Mouse (Mus musculus): ENCODE data around the gene Yipf2. TPM values are rescaled to one million over a fixed set of nuclear protein-coding genes. Genes with fewer than 3 reads are reported as not detected.

Gene Yipf2
- polyA plus RNA-seq, 1 experiment from 2014 or later: 15.2 TPM

DNA sequence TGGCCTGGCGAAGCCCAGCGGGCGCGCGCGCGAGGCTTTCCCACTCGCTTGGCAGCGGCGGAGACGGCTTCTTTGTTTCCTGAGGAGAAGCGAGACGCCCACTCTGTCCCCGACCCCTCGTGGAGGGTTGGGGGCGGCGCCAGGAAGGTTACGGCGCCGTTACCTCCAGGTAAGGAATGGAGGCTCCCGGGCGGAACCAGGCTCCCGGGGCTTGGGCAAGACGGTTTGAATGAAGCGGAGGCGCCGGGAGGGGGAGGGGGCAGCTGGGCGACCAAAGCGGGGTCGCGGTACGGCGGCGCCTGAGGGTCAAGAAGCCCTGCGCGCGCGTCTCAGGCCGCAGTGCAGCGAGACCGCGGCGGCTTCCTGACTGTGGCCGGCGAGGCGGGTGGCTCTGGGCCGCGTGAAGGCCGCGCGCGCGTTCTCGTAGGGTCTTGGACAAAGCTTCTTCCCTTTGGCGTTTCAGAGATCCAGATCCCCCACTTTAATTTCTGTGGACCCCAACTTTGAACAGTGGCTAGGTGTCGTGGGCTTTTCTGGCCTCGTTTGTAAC is 23.7 kb upstream of the Yipf2 start:
- Histone ChIP-seq H3K4me2 (peak overlapping the region; percentile 78), H3K9me3 (no peaks in the 10 kb centered on the region), H3K27me3 (replicated peaks) (no peaks in the 10 kb centered on the region), H3K4me3 (peak overlapping the region; percentile 74), H3K9ac (peak overlapping the region; percentile 93), H3K27ac (replicated peaks) (peak overlapping the region; percentile 94), H3K4me1 (peaks cover 26% of the 10 kb centered on the region), H3K36me3 (peaks cover 10% of the 10 kb centered on the region; the same call in 1 of the 2 replicates)
- under 1% methylated on average over 57 of the region's 57 CpGs for WGBS
- ATAC-seq (ENCODE audit: extremely low read depth, insufficient number of reproducible peaks, low FRiP score, low TSS enrichment): peak; percentile 75

DNA sequence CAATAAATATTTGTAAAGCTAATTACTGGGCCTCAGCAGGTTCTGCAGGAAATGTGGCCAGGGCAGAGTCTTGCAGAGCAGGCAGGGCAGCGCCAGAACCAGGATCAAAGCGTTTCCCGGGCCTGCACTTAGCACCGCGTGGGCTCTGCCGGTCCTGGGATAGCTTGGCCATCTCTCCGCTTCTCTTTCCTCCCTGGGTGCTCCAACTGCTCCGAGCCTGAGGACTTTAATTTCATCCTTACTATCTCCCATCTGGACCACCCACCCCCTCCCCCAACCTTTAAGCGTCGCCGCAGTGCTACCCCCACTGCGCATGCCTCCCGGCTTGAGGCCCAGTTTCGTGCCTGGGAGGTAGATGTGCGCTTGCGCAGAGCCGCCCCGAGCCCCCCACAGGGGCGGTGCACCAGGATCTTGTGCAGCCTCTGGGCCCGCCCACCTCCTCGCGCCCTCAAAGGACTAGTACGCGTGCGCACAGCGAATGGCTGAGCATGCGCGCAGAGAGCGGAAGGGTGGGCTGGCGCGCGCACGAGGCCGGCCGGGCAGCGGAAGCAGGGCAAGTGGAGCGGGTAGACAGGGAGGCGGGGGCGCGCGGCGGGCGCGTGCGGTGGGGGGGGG is 23.1 kb upstream of the Yipf2 start, which contains the start of gene Smarca4:
Smarca4 (plus strand) TSS at position 553 of the 615 bp plus-strand sequence.
- Histone ChIP-seq H3K4me2 (peak within 1 kb of the TSS; percentile 78), H3K27me3 (replicated peaks) (no peaks in the 10 kb centered on the region), H3K4me3 (peak within 1 kb of the TSS; percentile 74), H3K9me3 (no peaks in the 10 kb centered on the region), H3K4me1 (peaks cover 26% of the 10 kb centered on the region), H3K36me3 (peaks cover 8% of the 10 kb centered on the region; the same call in 1 of the 2 replicates), H3K27ac (replicated peaks) (peak within 1 kb of the TSS; percentile 94), H3K9ac (peak within 1 kb of the TSS; percentile 93)
- WGBS: under 1% methylated on average over 44 of the region's 45 CpGs
- ATAC-seq (ENCODE audit: extremely low read depth, insufficient number of reproducible peaks, low FRiP score, low TSS enrichment): peak; percentile 94

DNA sequence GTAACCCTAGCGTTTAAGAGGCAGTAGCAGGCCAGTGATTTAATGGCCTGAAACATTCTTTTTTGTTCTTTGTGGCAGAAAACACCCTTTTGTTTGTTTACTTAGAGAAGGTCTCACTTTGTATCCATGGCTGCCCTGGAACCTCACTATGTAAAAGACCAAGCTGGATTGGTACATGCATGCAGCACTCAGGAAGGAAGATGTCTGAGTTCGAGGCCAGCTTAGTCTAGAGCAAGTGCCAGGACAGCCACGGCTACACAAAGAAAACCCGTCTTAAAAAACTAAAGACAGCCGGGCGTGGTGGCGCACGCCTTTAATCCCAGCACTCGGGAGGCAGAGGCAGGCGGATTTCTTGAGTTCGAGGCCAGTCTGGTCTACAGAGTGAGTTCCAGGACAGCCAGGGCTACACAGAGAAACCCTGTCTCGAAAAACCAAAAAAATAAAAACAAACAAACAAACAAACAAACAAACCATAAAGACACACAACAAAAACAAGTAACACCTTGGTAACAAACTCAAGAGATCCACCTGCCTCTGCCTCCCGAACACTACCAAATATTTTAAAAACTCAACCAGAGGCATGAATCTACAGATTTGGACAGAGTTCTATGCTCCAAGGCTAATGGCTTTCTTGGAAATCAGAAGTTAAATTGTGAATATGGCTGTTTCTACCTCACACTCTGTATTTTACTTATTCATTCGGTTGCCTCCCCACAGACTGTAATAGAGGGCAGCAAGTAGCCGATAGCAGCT is 22.4 kb upstream of the Yipf2 start:
- Histone ChIP-seq H3K4me2 (peak overlapping the region; percentile 78), H3K4me1 (peaks cover 26% of the 10 kb centered on the region), H3K4me3 (peak overlapping the region; percentile 74), H3K9me3 (no peaks in the 10 kb centered on the region), H3K36me3 (peaks cover 8% of the 10 kb centered on the region; the same call in 1 of the 2 replicates), H3K27ac (replicated peaks) (peak overlapping the region; percentile 94), H3K27me3 (replicated peaks) (no peaks in the 10 kb centered on the region), H3K9ac (peak overlapping the region; percentile 89)
- 74% methylated on average over 15 of the region's 15 CpGs for WGBS
- no peak for ATAC-seq (ENCODE audit: extremely low read depth, insufficient number of reproducible peaks, low FRiP score, low TSS enrichment)

DNA sequence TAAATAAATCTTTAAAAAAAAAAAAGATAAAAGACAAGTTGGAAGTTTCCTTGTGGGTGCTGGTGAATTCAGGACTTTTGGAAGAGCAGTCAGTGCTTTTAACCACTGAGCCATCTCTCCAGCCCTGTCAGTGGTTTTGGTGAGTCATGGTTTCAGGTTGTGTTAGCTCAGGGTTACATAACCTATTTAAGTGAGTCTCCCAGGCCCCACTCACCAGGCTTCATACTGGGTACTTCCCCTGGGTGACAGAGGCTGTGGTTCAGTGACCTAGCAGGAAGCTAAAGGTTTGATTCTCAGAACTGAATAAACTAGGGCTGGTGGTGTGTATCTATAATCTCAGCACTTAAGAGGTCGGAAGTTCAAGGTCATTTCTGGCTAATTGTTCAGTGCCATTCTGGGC is 17.2 kb upstream of the Yipf2 start:
- Histone ChIP-seq H3K27me3 (replicated peaks) (no peaks in the 10 kb centered on the region), H3K4me2 (no peak overlapping the region), H3K36me3 (no peaks in the 10 kb centered on the region), H3K9me3 (no peaks in the 10 kb centered on the region), H3K9ac (no peak overlapping the region), H3K4me3 (no peak overlapping the region), H3K4me1 (peaks cover 2% of the 10 kb centered on the region), H3K27ac (replicated peaks) (no peak overlapping the region)
- 64% methylated on average over 1 of the region's 1 CpGs for WGBS
- no peak for ATAC-seq (ENCODE audit: extremely low read depth, insufficient number of reproducible peaks, low FRiP score, low TSS enrichment)

DNA sequence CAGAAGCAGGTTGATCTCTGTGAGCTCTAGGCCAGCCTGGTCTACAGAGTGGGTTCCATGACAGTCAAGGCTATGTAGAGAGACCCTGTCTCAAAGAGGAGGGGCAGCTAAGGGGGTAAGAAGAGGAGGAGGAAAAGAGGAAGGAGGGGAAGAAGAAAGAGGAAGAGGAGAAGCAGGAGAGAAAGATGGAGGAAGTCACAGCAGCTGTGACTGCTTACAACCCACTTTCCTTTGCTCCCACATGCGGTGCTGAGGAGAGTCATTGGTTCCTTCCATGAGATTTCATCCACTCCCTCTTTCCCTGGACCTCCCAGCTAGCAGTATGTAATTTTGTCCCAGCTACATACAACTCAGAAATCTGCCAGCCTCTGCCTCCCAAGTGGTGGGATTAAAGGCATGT is 14.0 kb upstream of the Yipf2 start:
- no peaks in the 10 kb centered on the region for H3K36me3 ChIP-seq
- no peak overlapping the region for H3K4me3 ChIP-seq
- no peak overlapping the region for H3K4me2 ChIP-seq
- no peak overlapping the region for H3K9ac ChIP-seq
- no peak for ATAC-seq (ENCODE audit: extremely low read depth, insufficient number of reproducible peaks, low FRiP score, low TSS enrichment)
- no peaks in the 10 kb centered on the region for H3K27me3 ChIP-seq (replicated peaks)
- 75% methylated on average over 1 of the region's 1 CpGs for WGBS
- no peaks in the 10 kb centered on the region for H3K9me3 ChIP-seq
- H3K27ac ChIP-seq (replicated peaks): no peak overlapping the region
- no peaks in the 10 kb centered on the region for H3K4me1 ChIP-seq

DNA sequence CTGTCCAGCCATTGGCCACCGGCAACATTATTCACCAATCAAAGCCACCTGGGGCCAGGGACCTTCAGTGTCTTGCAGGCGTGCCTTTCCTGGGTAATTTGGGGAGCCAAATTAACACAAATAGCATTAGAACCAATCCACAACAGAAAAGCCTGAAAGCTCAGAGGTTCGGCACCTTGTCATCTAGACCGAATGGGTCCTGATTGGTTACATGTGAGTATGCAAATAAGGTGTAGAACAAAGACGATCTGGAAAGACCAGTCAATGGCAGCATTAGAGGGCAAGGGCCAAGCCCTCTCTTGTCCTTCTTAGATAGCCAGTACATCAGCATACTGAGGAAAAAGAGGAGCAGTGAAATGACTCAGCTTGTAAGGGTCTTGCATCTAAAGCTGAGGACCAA is 13.2 kb upstream of the Yipf2 start:
- no peaks in the 10 kb centered on the region for H3K36me3 ChIP-seq
- H3K4me3 ChIP-seq: no peak overlapping the region
- no peaks in the 10 kb centered on the region for H3K27me3 ChIP-seq (replicated peaks)
- H3K27ac ChIP-seq (replicated peaks): no peak overlapping the region
- no peak for ATAC-seq (ENCODE audit: extremely low read depth, insufficient number of reproducible peaks, low FRiP score, low TSS enrichment)
- H3K9ac ChIP-seq: no peak overlapping the region
- H3K4me2 ChIP-seq: no peak overlapping the region
- WGBS: 77% methylated on average over 5 of the region's 5 CpGs
- no peaks in the 10 kb centered on the region for H3K9me3 ChIP-seq
- H3K4me1 ChIP-seq: no peaks in the 10 kb centered on the region

DNA sequence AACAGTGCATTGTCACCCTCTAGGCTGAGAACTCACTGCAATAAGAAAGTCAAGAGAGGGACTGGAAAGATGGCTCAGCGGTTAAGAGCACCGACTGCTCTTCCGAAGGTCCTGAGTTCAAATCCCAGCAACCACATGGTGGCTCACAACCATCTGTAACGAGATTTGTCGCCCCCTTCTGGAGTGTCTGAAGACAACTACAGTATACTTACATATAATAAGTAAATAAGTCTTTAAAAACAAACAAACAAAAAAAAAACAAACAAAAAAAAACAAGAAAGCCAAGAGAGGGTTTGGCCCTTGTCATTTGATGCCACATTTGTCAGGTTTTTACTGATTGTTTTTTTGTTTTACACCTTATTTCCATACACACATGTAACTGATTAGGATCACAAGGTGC is 11.5 kb upstream of the Yipf2 start:
- Histone ChIP-seq H3K9ac (no peak overlapping the region), H3K27ac (replicated peaks) (no peak overlapping the region), H3K9me3 (no peaks in the 10 kb centered on the region), H3K4me3 (no peak overlapping the region), H3K4me1 (no peaks in the 10 kb centered on the region), H3K4me2 (no peak overlapping the region), H3K36me3 (no peaks in the 10 kb centered on the region), H3K27me3 (replicated peaks) (no peaks in the 10 kb centered on the region)
- WGBS: 70% methylated on average over 5 of the region's 5 CpGs
- ATAC-seq (ENCODE audit: extremely low read depth, insufficient number of reproducible peaks, low FRiP score, low TSS enrichment): no peak

DNA sequence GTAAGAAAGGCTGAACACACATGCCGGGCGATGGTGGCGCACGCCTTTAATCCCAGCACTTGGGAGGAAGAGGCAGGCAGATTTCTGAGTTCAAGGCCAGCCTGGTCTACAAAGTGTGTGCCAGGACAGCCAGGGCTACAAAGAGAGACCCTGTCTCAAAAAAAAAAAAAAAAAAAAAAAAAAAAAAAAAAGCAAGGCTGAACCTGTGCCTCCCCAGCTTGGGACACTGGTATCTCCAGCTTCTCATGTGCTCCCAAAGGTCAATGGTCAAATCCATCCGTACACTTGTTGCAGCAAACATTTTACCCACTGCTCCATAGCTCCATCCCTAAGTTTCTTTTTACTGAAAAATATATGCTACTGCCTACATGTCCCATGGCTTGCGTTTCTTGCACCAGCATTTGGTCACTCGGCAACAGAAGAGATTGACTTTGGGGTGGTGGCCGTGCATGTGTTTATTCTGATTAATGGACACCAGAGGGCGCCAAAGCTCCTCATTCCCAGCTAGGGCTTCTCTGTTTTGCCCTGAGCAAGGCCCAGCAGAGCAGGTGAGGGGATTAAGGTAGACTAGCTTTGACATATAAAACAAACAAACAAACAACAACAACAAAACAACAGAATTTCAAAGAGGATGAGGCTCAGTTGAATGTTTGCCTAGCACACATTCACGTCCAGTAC is 9.2 kb upstream of the Yipf2 start:
- peaks cover 2% of the 10 kb centered on the region; the same call in 1 of the 2 replicates for H3K36me3 ChIP-seq
- no peak overlapping the region for H3K4me3 ChIP-seq
- H3K9me3 ChIP-seq: no peaks in the 10 kb centered on the region
- H3K4me1 ChIP-seq: no peaks in the 10 kb centered on the region
- 48% methylated on average over 10 of the region's 10 CpGs for WGBS
- no peak overlapping the region for H3K4me2 ChIP-seq
- no peak overlapping the region for H3K9ac ChIP-seq
- no peak for ATAC-seq (ENCODE audit: extremely low read depth, insufficient number of reproducible peaks, low FRiP score, low TSS enrichment)
- no peaks in the 10 kb centered on the region for H3K27me3 ChIP-seq (replicated peaks)
- H3K27ac ChIP-seq (replicated peaks): no peak overlapping the region

DNA sequence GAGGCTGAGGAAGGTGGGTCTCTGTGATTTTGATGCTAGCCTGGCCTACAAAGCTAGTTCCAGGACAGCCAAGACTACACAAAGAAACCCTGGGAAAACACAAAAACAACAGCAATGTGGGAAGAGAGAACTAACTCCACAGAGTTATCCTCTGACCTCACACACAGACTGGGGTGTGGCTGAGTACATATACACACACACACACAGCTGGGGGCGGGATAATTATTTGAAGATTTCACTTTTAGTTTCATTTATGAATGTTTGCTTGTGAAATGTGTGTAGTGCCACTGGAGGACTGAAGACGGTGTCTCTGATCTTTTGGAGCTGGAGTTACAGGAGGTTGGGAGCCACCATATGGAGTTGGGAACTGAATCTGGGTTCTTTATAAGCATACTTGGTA is 8.4 kb upstream of the Yipf2 start:
- Histone ChIP-seq H3K4me1 (no peaks in the 10 kb centered on the region), H3K36me3 (peaks cover 8% of the 10 kb centered on the region), H3K27ac (replicated peaks) (no peak overlapping the region), H3K4me3 (no peak overlapping the region), H3K9me3 (no peaks in the 10 kb centered on the region), H3K27me3 (replicated peaks) (no peaks in the 10 kb centered on the region), H3K4me2 (no peak overlapping the region), H3K9ac (no peak overlapping the region)
- no peak for ATAC-seq (ENCODE audit: extremely low read depth, insufficient number of reproducible peaks, low FRiP score, low TSS enrichment)
- WGBS: 77% methylated on average over 2 of the region's 2 CpGs

DNA sequence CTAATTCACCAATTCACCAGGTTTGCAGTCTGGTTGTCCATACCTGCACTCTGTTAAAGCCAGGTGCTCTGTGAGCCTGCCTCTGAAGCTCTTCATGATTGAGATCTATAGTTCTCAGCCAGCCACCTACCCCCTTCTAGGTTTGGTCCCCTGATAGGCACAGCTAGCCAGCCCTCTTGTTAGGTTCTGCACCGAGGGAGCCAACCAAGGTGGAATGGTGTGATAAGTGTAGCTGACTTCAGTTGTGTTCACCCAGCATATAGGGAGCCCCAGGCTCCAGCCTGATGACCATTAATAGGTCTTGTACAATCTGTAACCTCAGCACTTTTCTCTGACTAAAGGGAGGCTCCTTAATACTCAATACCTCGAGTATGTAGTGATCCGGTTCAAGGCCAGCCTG is 7.6 kb upstream of the Yipf2 start:
- H3K9ac ChIP-seq: no peak overlapping the region
- no peak overlapping the region for H3K27ac ChIP-seq (replicated peaks)
- ATAC-seq (ENCODE audit: extremely low read depth, insufficient number of reproducible peaks, low FRiP score, low TSS enrichment): no peak
- 61% methylated on average over 3 of the region's 3 CpGs for WGBS
- H3K9me3 ChIP-seq: no peaks in the 10 kb centered on the region
- H3K4me2 ChIP-seq: no peak overlapping the region
- H3K4me3 ChIP-seq: no peak overlapping the region
- H3K27me3 ChIP-seq (replicated peaks): no peaks in the 10 kb centered on the region
- H3K36me3 ChIP-seq: peaks cover 16% of the 10 kb centered on the region
- H3K4me1 ChIP-seq: no peaks in the 10 kb centered on the region

DNA sequence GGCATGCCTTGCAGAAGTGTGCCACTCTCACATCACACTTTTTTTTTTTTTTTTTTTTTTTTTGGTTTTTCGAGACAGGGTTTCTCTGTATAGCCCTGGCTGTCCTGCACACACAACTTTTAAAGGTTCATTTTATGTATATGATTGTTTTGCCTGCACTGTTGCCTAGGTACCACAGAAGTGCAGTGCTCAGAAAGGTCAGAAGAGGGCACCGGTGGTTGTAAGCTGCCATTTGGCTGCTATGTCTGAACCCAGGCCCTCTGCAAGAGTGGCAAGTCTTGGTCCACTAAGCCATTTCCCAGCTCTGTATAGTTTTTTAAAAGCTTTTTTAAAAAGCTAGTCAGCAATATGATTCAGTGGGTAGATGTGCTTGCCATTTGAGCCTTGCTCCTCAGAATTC is 5.6 kb upstream of the Yipf2 start:
- H3K9me3 ChIP-seq: no peaks in the 10 kb centered on the region

More for the DNA sequence above, 5.6 kb upstream of the Yipf2 start:
- Histone ChIP-seq H3K4me2 (no peak overlapping the region), H3K27me3 (replicated peaks) (no peaks in the 10 kb centered on the region), H3K36me3 (peaks cover 27% of the 10 kb centered on the region), H3K4me1 (peaks cover 16% of the 10 kb centered on the region), H3K9ac (no peak overlapping the region), H3K27ac (replicated peaks) (no peak overlapping the region), H3K4me3 (no peak overlapping the region)
- WGBS: 25% methylated on average over 2 of the region's 2 CpGs
- no peak for ATAC-seq (ENCODE audit: extremely low read depth, insufficient number of reproducible peaks, low FRiP score, low TSS enrichment)

All from heart, embryonic 13.5 days (tissue).